Mouse (Mus musculus): ENCODE measurements around the gene Arid1b.

The Arid1b gene

DNA sequence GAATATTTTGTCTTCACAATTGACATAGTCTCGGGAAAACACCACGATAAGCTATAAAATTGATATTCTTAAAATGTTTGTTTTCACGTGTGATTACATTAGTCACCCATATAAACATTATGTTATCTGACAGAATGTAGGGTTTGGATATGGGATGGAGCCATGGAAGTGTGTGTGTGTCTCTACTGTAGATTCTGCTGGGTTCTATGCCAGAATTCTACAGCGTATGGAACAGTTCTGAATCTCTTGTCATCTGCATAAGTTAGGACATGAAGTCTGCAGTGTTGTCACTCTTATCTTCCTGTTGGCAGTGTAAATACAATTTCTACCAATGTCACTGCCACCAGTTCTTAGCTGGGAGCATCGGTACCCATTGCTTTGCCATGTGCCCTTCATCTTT, 177.3 kb downstream of the Arid1b start:
- in situ Hi-C loops (cut with MboI; ENCODE audit: unreplicated experiment in 2 of 2) = no loop called here

DNA sequence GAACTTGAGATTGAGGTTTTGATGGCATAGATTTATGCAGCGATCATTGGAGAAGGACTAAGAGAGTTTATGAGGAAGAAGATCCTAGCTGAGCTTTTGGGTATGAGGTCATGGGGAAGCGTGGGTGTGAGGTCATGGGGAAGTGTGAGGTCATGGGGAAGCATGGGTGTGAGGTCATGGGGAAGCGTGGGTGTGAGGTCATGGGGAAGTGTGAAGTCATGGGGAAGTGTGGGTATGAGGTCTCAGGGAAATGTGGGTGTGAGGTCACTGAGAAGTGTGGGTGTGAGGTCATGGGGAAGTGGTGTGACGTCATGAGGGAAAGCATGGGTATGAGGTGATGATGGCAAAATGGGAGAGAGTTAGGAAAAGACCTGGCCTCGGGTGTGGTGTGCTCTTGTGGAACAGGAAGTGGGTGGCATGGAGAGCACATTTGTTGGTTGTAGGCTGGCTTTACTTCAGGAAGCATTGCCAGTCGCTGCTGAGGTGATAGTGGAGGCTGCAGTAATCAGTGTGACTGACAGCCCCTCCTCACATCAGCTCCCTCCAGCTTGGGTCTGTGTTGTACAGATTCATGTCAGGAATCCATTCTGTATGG, 180.4 kb downstream of the Arid1b start:
- in situ Hi-C loops (cut with MboI; ENCODE audit: unreplicated experiment in 2 of 2) = no loop called here

DNA sequence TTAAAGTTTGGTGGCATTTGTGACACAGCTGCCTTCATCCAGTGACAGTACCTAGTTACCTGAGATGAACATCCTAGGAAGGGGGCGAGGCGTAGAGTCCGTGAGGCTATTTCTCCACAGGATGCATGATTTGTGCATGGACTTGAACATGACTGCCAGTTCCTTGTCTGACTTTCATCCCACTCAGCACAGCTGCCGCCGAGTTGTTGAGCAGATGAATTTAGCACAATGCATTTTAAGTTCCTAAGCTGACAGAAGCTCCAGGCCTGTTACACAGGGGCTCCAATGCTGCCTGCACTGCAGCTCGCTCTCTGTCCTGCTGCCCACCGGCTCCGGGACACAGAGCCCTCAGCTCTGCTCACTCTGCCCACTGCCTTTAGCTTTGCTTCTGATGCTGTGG, 181.4 kb downstream of the Arid1b start:
- in situ Hi-C loops (cut with MboI; ENCODE audit: unreplicated experiment in 2 of 2) = no loop called here

DNA sequence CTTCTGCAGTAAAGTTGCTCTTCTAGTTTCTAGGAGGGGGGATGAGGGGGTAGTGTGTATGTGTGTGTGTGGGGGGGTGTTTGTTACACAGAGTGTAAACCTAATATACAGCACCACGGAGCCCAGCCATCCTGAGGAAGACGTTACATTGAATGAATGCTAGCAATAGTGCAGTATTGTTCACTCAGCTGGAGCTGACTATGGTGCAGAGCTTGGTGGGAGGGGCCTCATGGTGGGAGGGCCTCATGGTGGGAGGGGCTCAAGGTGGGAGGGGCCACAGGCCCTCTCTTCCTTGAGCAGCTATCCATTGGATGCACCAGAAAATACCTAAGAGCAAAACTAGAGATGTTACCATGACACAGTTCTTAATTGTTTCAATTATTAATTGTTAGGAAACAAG, 182.2 kb downstream of the Arid1b start:
- in situ Hi-C loops (cut with MboI; ENCODE audit: unreplicated experiment in 2 of 2) = no loop called here

DNA sequence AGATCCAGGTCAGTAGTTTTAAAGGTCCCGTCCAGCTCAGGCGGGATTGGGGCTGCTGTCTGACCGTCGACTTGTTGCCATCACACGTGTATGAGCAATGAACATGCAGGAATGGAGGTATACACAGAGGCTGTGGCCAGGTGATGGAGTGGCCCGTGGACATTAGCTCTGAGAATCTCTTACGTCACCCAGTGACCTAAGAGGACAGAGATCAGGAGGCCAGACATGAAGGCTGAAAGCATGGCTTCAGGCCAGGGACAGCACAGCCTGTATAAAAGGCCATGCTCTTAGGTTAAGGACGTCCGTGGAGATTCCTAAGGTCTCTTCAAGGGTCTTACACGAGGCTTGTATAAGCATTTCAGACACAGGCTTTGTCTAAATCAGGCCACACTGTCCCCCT, 184.4 kb downstream of the Arid1b start:
- in situ Hi-C loops (cut with MboI; ENCODE audit: unreplicated experiment in 2 of 2) = no loop called here

DNA sequence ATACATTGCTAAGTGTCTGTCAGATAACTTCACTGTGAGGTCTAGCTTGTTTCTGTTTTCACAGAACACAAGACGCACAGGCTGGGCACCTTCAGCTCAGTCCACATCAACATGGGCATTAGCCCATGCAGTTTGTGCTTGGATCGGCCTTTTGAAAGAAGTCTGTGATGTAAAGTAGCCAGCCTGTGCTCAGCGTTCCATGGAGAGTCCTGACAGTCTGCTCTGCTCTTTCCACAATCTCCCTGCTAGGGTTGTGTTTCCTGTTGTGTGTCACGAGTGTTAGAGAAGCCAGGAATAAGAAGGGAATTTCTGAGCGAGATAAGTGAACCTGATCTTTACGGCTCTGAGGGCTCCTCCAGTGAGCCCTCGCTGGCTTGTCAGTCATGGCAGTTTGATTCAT, 184.9 kb downstream of the Arid1b start:
- in situ Hi-C loops (cut with MboI; ENCODE audit: unreplicated experiment in 2 of 2) = no loop called here

DNA sequence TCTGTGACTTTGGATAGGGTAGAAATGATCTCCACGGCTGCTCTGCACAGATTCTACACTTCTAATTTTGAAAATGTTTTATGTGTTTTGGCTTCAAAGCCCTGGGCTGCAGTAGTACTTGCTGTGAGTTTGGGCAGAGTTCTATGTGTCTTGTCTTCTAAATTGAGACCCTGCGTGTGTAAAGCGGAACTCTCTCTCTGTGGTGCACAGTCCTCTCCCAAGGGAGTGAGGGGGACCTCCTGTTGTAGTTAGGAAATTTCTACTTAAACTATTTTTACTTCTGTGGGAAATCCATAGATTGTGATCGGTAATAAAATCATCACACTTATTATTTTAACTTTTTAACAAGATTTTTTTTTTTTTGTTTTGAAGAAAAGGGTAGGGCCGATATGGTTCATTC, 185.3 kb downstream of the Arid1b start:
- in situ Hi-C loops (cut with MboI; ENCODE audit: unreplicated experiment in 2 of 2) = no loop called here

DNA sequence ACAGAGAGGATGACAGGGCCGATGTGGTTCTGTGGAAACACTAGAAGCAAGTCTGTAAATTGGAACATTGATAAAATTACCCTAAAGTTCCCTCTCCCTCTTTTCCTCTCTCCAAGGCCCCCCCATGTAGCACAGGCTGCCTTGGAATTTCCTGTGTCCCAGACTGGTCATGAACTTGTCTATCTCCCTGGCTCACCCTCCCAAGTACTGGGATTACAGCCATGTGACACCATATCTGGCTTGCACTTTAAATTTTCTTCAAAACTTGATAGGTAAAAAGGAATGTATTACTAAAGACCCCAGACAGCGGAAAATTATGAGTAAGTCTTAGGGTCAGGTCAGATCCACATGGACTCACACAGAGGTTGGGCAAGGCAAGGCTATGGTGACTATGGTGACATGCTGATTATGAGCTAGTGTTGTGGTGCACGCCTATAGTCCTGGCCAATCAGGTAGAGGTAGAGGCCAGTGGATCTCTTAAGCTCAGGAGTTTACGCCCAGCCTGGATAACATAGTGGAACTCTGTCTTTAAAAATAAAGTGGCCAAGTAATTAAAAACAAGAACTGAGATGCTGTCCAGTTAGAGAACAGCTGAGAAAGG, 185.9 kb downstream of the Arid1b start:
- in situ Hi-C loops (cut with MboI; ENCODE audit: unreplicated experiment in 2 of 2) = loop anchor here in 1 of 2 experiments (10.0 kb wide), 1 partner anchor 685 kb away; no protein-coding TSS in a partner anchor

DNA sequence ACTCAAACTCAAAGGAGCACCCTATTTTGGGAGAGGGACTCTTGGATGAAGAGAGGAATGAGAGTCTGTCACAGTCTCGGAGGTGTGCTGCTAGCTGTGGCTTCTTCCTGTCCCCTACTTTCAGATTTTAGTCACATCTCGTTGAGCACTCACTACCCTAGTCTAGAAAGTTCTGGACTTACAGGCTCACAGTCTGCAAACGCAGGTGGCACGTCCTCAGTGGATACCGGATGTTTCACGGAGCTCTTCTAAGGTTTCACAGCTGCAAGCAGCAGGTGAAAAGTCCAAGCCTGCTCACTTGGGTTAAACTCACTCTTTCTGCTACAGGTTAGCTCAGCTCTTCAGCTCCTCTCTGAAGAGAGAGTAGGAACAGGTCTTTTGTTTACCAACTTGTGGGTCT, 186.8 kb downstream of the Arid1b start:
- in situ Hi-C loops (cut with MboI; ENCODE audit: unreplicated experiment in 2 of 2) = loop anchor here in 1 of 2 experiments (10.0 kb wide), 1 partner anchor 686 kb away; no protein-coding TSS in a partner anchor

GRCm38 (mm10) chr17:5182493-5182892, 188.4 kb downstream of the Arid1b start:
- in situ Hi-C loops (cut with MboI; ENCODE audit: unreplicated experiment in 2 of 2) = loop anchor here in 1 of 2 experiments (10.0 kb wide), 1 partner anchor 688 kb away; no protein-coding TSS in a partner anchor

DNA sequence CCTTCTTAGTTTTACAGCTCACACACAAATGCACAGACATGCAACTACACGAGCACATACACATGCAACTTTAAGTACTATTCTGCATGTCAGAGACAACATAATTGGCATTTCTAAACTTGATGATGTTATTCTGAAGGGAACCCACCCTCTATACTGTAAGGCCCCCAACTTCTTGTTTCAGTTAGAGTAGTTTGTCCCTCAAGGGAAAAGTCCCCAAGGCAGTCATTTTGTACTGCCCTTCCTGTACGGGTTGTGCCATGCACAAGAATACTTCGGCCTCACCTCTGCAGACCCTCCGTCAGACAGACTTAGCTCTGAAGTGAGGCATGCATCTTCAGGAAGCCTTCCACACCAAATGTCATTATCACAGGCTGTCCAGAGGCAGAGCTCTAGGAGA, 191.4 kb downstream of the Arid1b start:
- in situ Hi-C loops (cut with MboI; ENCODE audit: unreplicated experiment in 2 of 2) = loop anchor here in 1 of 2 experiments (10.0 kb wide), 1 partner anchor 691 kb away; no protein-coding TSS in a partner anchor

DNA sequence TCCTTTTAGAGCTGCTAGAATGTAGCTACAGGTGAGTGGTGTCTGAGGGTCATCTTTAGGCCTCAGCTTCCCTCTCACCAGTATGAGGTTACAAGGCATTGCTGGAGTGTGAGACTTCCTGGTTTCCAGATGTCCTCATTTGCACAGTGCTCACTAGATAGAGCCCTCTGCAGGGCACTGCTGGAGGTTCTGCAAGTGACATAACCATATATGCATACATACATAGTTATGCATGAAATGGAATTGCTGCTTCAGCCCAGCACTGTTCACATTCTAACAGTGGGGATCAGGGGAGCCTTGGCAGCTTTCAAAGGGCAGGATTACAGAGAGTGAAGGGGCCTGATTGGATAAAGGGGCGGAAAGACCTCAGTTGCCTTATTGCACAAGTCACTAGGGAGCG, 193.4 kb downstream of the Arid1b start:
- in situ Hi-C loops (cut with MboI; ENCODE audit: unreplicated experiment in 2 of 2) = loop anchor here in 1 of 2 experiments (10.0 kb wide), 1 partner anchor 693 kb away; no protein-coding TSS in a partner anchor

DNA sequence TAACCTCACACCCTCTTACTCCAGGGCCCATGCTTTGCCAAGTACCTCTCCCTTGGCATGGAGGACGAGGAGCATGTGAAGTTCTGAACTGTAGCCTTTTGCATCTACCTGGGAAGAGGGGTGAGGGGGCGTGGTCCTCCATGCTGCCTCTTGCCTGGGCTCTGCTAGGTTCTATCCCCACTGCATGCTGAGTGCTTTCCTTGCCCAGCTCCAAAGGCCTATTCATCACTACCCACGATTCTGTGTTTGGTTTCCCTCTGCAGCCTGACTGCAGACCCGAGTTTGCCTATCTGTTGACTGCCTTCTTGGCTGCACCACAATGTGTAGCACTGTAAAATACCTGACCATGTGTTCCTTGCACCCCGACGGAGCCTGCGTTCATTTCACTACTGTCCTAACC, 194.3 kb downstream of the Arid1b start:
- in situ Hi-C loops (cut with MboI; ENCODE audit: unreplicated experiment in 2 of 2) = loop anchor here in 1 of 2 experiments (10.0 kb wide), 1 partner anchor 694 kb away; no protein-coding TSS in a partner anchor

- in situ Hi-C loops (cut with MboI; ENCODE audit: unreplicated experiment in 2 of 2) = loop anchor here (5.0 to 10.0 kb wide), 5 partner anchors 102 to 695 kb away; no protein-coding TSS in a partner anchor
Observed at GRCm38 (mm10) chr17:5189551-5190351, 195.6 kb downstream of the Arid1b start.

- in situ Hi-C loops (cut with MboI; ENCODE audit: unreplicated experiment in 2 of 2) = loop anchor here (5.0 to 10.0 kb wide), 4 partner anchors 103 to 283 kb away; no protein-coding TSS in a partner anchor
Observed at GRCm38 (mm10) chr17:5190367-5190766, 196.2 kb downstream of the Arid1b start.

DNA sequence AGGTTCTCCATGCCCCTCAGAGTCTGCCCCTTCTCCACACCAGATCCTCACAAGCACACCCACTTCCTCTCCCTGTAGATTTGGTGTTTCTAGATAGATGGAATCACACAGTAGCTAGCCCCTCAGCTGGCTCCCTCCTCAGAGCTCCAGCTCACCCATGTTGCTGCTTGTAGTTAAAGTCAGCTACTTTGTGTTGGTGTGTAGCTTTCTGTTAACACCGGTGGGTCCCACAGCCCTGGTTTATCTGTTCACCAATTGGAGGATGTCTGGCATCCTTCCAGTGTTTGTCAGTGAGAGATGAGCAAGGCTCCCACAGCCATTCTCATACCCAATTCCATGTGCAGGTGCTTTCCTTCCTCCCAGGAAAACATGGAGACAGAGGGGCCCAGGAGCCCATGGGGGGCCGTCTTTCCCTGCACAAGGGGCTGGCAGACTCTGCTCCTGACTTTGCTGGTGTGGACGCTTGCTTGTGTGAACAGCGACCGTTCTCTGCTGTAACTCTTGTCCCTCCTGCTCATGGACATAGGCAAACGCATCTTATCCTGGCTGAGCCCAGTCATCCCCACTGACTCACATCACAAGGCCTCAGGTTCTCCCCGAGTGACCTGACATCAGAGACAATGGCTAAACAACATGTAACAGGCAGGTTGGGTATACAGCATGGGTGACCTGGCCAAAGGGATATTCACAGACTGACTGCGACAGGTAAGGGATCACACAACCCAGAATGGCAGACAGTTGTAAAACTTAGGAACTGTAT, 200.2 kb downstream of the Arid1b start:
- in situ Hi-C loops (cut with MboI; ENCODE audit: unreplicated experiment in 2 of 2) = loop anchor here (5.0 to 10.0 kb wide), 4 partner anchors 107 to 287 kb away; no protein-coding TSS in a partner anchor

GRCm38 (mm10) chr17:5195397-5195796, 201.3 kb downstream of the Arid1b start:
- in situ Hi-C loops (cut with MboI; ENCODE audit: unreplicated experiment in 2 of 2) = loop anchor here in 1 of 2 experiments (10.0 kb wide), 1 partner anchor 191 kb away; no protein-coding TSS in a partner anchor

DNA sequence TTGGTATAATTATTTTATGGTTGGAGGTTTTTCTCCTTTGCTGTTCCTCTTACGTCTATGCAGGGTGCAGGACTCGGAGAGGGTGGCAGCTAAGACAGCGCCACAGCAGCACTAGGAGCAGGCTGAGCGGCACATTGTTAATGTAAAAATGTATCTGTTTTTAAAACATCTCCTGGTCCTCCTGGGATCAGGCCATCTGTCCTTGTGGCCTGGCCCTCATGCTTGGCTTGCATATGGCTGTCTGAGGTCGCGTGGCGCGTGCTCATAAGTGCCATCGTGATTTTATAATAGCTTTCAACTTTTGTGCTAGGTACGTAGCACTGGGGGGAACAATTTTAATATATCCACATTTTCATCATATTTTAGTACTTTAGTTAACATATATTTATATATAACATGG, 201.9 kb downstream of the Arid1b start:
- in situ Hi-C loops (cut with MboI; ENCODE audit: unreplicated experiment in 2 of 2) = loop anchor here in 1 of 2 experiments (10.0 kb wide), 1 partner anchor 191 kb away; no protein-coding TSS in a partner anchor

GRCm38 (mm10) chr17:5196508-5196907, 202.4 kb downstream of the Arid1b start:
- in situ Hi-C loops (cut with MboI; ENCODE audit: unreplicated experiment in 2 of 2) = loop anchor here in 1 of 2 experiments (10.0 kb wide), 1 partner anchor 192 kb away; no protein-coding TSS in a partner anchor

- in situ Hi-C loops (cut with MboI; ENCODE audit: unreplicated experiment in 2 of 2) = loop anchor here in 1 of 2 experiments (10.0 kb wide), 1 partner anchor 192 kb away; no protein-coding TSS in a partner anchor
Observed at GRCm38 (mm10) chr17:5197083-5197482, 203.0 kb downstream of the Arid1b start.

All from v-Abl transformed pro-B cells (cell line).